Mouse (Mus musculus) kidney, adult 2 months (tissue): ENCODE measurements around the gene Pgm1. TPM values are rescaled to one million over a fixed set of nuclear protein-coding genes. Genes with fewer than 3 reads are reported as not detected.

Experiments used
- DNase-seq: peaks from one replicate; pipeline ENCODE4 v3.0.0; 2021
- H3K27ac ChIP-seq: fragments of 200-500 bp; 2 replicates; pipeline ENCODE4 v1.5.1; 2012; ENCODE audit warnings: low read depth, low read length, control low read depth, inconsistent platforms; ENCODE audit not compliant: insufficient read depth
- H3K27me3 ChIP-seq: fragments of 200-500 bp; replicated peaks from 2 replicates; pipeline ENCODE4 v1.6.1; 2012; ENCODE audit warnings: mild to moderate bottlenecking, moderate library complexity, low read length, inconsistent platforms; ENCODE audit not compliant: control insufficient read depth, insufficient read depth
- H3K36me3 ChIP-seq: fragments of 200-500 bp; 2 replicates; pipeline ENCODE4 v1.6.1; 2012; ENCODE audit warnings: mild to moderate bottlenecking, moderate library complexity, low read length, inconsistent platforms; ENCODE audit not compliant: control insufficient read depth, insufficient read depth
- H3K4me1 ChIP-seq: fragments of 200-500 bp; 2 replicates; pipeline ENCODE4 v1.6.1; 2011; ENCODE audit warnings: low read length; ENCODE audit not compliant: control insufficient read depth, insufficient read depth
- H3K4me3 ChIP-seq: fragments of 200-500 bp; 2 replicates; pipeline ENCODE4 v1.5.1; 2011; ENCODE audit warnings: mild to moderate bottlenecking, low read depth, low read length, control low read depth; ENCODE audit not compliant: insufficient read depth
- CTCF ChIP-seq: fragments of 200-500 bp; conservative IDR thresholded peaks from 2 replicates; pipeline ENCODE4 v1.5.1; 2011; ENCODE audit warnings: low read depth, mild to moderate bottlenecking, control low read depth, low read length, moderate library complexity, mixed read lengths; ENCODE audit not compliant: insufficient read depth, insufficient read length
- POLR2A ChIP-seq: fragments of 200-500 bp; IDR thresholded peaks from one replicate; pipeline ENCODE4 v1.6.1; 2011; ENCODE audit warnings: low read depth, low read length, control low read depth
- WGBS: fragments of 180-500 bp; shearing (Covaris S2); methylation state at CpG from one replicate; pipeline ENCODE4 v1.1.7; 2018; 5-methylcytosine and 5-hydroxymethylcytosine counted together
- polyA plus RNA-seq: library from polyadenylated mRNA; depleted of rRNA; stranded (reverse); fragments of >200 nt; gene quantifications from 2 replicates; pipeline ENCODE4 v1.2.3, GENCODE M21; 2012

The Pgm1 gene
- polyA plus RNA-seq, 1 experiment: 84.2 TPM

- Histone ChIP-seq H3K36me3 (no peaks in the 10 kb centered on the region; the same call in 1 of the 2 replicates), H3K4me1 (no peaks in the 10 kb centered on the region), H3K4me3 (no peak overlapping the region), H3K27me3 (no peaks in the 10 kb centered on the region), H3K27ac (no peak overlapping the region)
- 89% methylated on average over 1 of the region's 1 CpGs for WGBS
- no peak for DNase-seq
- TF ChIP-seq CTCF (no peak), POLR2A (no peak)
Observed at GRCm38 (mm10) chr4:99973931-99974330, 44.7 kb downstream of the Pgm1 start.

DNA sequence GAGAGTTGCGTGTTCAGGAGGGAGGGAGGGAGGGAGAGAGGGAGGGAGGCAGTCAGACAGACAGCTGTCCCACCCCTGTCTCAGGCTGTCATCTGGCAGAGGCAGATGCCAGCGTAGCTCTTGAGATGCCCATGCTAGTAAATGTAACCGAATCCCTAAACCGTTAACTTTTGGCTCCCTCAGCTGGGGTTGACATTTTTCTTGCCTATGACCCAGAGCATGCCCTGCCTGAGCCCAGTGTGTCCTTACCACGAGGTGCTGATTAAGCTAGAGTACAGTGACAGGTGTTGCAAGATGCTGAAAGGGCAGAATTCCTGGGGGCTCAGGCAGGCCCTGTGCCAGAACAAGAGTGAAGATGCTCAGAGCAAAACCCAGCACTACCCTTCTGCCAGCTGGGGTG lies 45.2 kb downstream of the Pgm1 start:
- Histone ChIP-seq H3K4me1 (no peaks in the 10 kb centered on the region), H3K27me3 (no peaks in the 10 kb centered on the region), H3K27ac (no peak overlapping the region), H3K36me3 (no peaks in the 10 kb centered on the region; the same call in 1 of the 2 replicates), H3K4me3 (no peak overlapping the region)
- no peak for DNase-seq
- 48% methylated on average over 5 of the region's 5 CpGs for WGBS
- no peak for TF ChIP-seq POLR2A
- no peak for TF ChIP-seq CTCF

- DNase-seq: no peak
- no peak overlapping the region for H3K4me3 ChIP-seq
- no peaks in the 10 kb centered on the region for H3K27me3 ChIP-seq
- H3K36me3 ChIP-seq: peaks cover 5% of the 10 kb centered on the region; the same call in 1 of the 2 replicates
- H3K4me1 ChIP-seq: no peaks in the 10 kb centered on the region
- H3K27ac ChIP-seq: no peak overlapping the region
- TF ChIP-seq CTCF (no peak), POLR2A (no peak)
- WGBS: 89% methylated on average over 5 of the region's 5 CpGs
Observed at GRCm38 (mm10) chr4:99979326-99979725, 50.1 kb downstream of the Pgm1 start.

GRCm38 (mm10) chr4:99981216-99981615 lies 52.0 kb downstream of the Pgm1 start:
- TF ChIP-seq CTCF: no peak
- Histone ChIP-seq H3K36me3 (peaks cover 7% of the 10 kb centered on the region), H3K27me3 (no peaks in the 10 kb centered on the region), H3K27ac (no peak overlapping the region), H3K4me3 (no peak overlapping the region), H3K4me1 (no peaks in the 10 kb centered on the region)
- 91% methylated on average over 2 of the region's 2 CpGs for WGBS
- no peak for DNase-seq

- Histone ChIP-seq H3K4me1 (no peaks in the 10 kb centered on the region), H3K27ac (no peak overlapping the region), H3K27me3 (no peaks in the 10 kb centered on the region), H3K4me3 (no peak overlapping the region), H3K36me3 (peaks cover 7% of the 10 kb centered on the region)
- DNase-seq: no peak
- WGBS: 91% methylated on average over 13 of the region's 13 CpGs
- TF ChIP-seq CTCF (no peak), POLR2A (no peak)
Observed at GRCm38 (mm10) chr4:99983652-99984368, 54.6 kb downstream of the Pgm1 start.

GRCm38 (mm10) chr4:99984369-99984752 lies 55.1 kb downstream of the Pgm1 start:
- DNase-seq: no peak
- WGBS: 90% methylated on average over 7 of the region's 7 CpGs
- Histone ChIP-seq H3K36me3 (peaks cover 7% of the 10 kb centered on the region), H3K27me3 (no peaks in the 10 kb centered on the region), H3K4me1 (no peaks in the 10 kb centered on the region), H3K27ac (no peak overlapping the region), H3K4me3 (no peak overlapping the region)
- TF ChIP-seq CTCF (no peak), POLR2A (no peak)

DNA sequence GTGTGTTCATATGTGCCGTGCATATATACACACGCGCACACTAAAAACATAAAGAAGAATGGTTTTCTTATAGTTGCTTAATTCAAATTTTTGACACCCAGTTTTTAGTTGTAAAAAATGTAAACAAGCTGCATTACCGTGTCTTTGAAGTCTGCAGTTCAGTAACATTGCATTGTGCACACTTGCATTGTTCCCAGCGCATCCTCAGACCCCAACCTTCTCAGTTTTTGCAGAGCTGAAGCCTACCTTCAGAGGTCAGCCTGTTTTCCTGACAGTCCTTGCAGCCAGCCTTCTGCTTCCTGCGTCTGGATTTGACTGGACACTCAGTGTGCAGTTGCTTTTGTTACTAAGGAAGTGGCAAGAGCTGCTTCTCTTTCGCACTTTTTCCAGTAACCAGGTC lies 55.9 kb downstream of the Pgm1 start:
- DNase-seq: no peak
- Histone ChIP-seq H3K4me3 (no peak overlapping the region), H3K27ac (no peak overlapping the region), H3K36me3 (peaks cover 7% of the 10 kb centered on the region), H3K4me1 (peaks cover 3% of the 10 kb centered on the region; the same call in 1 of the 2 replicates), H3K27me3 (no peaks in the 10 kb centered on the region)
- TF ChIP-seq CTCF (no peak), POLR2A (no peak)
- WGBS: 83% methylated on average over 7 of the region's 7 CpGs
